Mouse (Mus musculus) megakaryocyte, embryonic 14.5 days (primary cell): ENCODE data around the gene Pgam5.

ENCODE experiments used
- FLI1 ChIP-seq: IDR thresholded peaks from 2 replicates; pipeline ENCODE4 v1.6.1; 2012; ENCODE audit warnings: low read length, inconsistent platforms, mixed read lengths
- GATA1 ChIP-seq: IDR thresholded peaks from 3 replicates; pipeline ENCODE4 v1.6.1; 2012; ENCODE audit warnings: mixed read lengths, low read length, inconsistent platforms, borderline replicate concordance

- no peak for TF ChIP-seq GATA1
- TF ChIP-seq FLI1 = no peak
These were observed 25.6 kb downstream of the Pgam5 start for GRCm38 (mm10) chr5:110244091-110244490.
